Comparison of ENCODE assay signal across 16 mouse cellular contexts in genomic region chr4:151937441-151937840, GRCm38 (mm10). TPM values are rescaled to one million over a fixed set of nuclear protein-coding genes. Genes with fewer than 3 reads are reported as not detected.
DNase-seq lines count a peak whose midpoint lies in the region; ATAC-seq and TF ChIP-seq lines count a peak whose summit lies in the region.
"Had no signal": no experiment of that assay in that cellular context is flagged by ENCODE, and none has a peak within 500 bp of the region (broad histone marks: within the 10 kb centered on the region; RNA-seq: fewer than 3 reads in every experiment).

No protein-coding gene starts in this region.

- no peak for ATAC-seq in liver, postnatal 0 days
- ATAC-seq in forebrain, embryonic 15.5 days (replicated peaks), result no peak
- ATAC-seq: forebrain, embryonic 14.5 days; intestine, embryonic 15.5 days; midbrain, embryonic 15.5 days had no signal

- no peak for TF ChIP-seq POLR2A in thymus, adult 2 months (IDR thresholded peaks at IDR 0.05; ENCODE audit: control insufficient read depth, extremely low read depth, insufficient read depth, low read length, poor library complexity)

- peak overlapping the region; percentile 36 for H3K27ac ChIP-seq in liver, postnatal 0 days (ENCODE audit: low read depth)
- H3K27ac ChIP-seq in thymus, adult 2 months (ENCODE audit: control insufficient read depth, insufficient read depth, low read length), result no peak overlapping the region
- no peak overlapping the region for H3K27ac ChIP-seq in forebrain, embryonic 15.5 days (replicated peaks)
- H3K27ac ChIP-seq: hindbrain, embryonic 13.5 days; intestine, embryonic 15.5 days; midbrain, embryonic 15.5 days had no signal

- H3K36me3 ChIP-seq in liver, postnatal 0 days (replicated peaks; ENCODE audit: insufficient read depth, low read length), result 0 out of 2 replicates have a peak, but pooled peaks cover 3% of the 10 kb centered on the region
- no peaks in the 10 kb centered on the region for H3K36me3 ChIP-seq in thymus, adult 2 months (ENCODE audit: control insufficient read depth, insufficient read depth, low read length)
- no peaks in the 10 kb centered on the region for H3K36me3 ChIP-seq in forebrain, embryonic 15.5 days
- H3K36me3 ChIP-seq: hindbrain, embryonic 13.5 days; intestine, embryonic 15.5 days; midbrain, embryonic 15.5 days had no signal

- H3K4me3 ChIP-seq in liver, postnatal 0 days (ENCODE audit: low read depth, low read length), result no peak overlapping the region
- H3K4me3 ChIP-seq in thymus, adult 2 months (ENCODE audit: control insufficient read depth, insufficient read depth, low read length), result no peak overlapping the region
- H3K4me3 ChIP-seq in forebrain, embryonic 15.5 days, result no peak overlapping the region
- H3K4me3 ChIP-seq: erythroblast, embryonic 14.5 days; hindbrain, embryonic 13.5 days; intestine, embryonic 15.5 days; midbrain, embryonic 15.5 days had no signal

- peak; percentile 47 for DNase-seq in adrenal gland, postnatal 10 days
- no peak for DNase-seq in adrenal gland, postnatal 4 days (ENCODE audit: low spot score in 2 of 2)
- peak; percentile 26 for DNase-seq in ES-CJ7 (ENCODE audit: low read depth, low spot score)
- DNase-seq in kidney, postnatal 10 days, result peak; percentile 71
- peak; percentile 54 for DNase-seq in liver, postnatal 0 days
- no peak for DNase-seq in thymus, adult 2 months
- DNase-seq: cerebellum, adult 8-10 months; heart, postnatal 14 days; thymus, adult 18-20 months had no signal

- no peak overlapping the region for H3K9ac ChIP-seq in liver, postnatal 0 days (replicated peaks)
- no peak overlapping the region for H3K9ac ChIP-seq in forebrain, embryonic 15.5 days (replicated peaks)
- H3K9ac ChIP-seq: intestine, embryonic 15.5 days; midbrain, embryonic 15.5 days had no signal

- no peak overlapping the region for H3K4me2 ChIP-seq in liver, postnatal 0 days (ENCODE audit: low read depth, low read length)
- no peak overlapping the region for H3K4me2 ChIP-seq in forebrain, embryonic 15.5 days (replicated peaks)
- H3K4me2 ChIP-seq: heart, embryonic 11.5 days; hindbrain, embryonic 13.5 days; intestine, embryonic 15.5 days; midbrain, embryonic 15.5 days had no signal

- TF ChIP-seq EP300 in liver, postnatal 0 days (IDR thresholded peaks at IDR 0.05; ENCODE audit: low read depth), result no peak

- WGBS in liver, postnatal 0 days (ENCODE audit: insufficient replicate concordance), result 78% methylated on average over 13 of the region's 13 CpGs
- 95% methylated on average over 13 of the region's 13 CpGs for WGBS in thymus, adult 2 months
- 87% methylated on average over 13 of the region's 13 CpGs for WGBS in forebrain, embryonic 15.5 days

- no peak for TF ChIP-seq CTCF in liver, postnatal 0 days (IDR thresholded peaks at IDR 0.05; ENCODE audit: low read depth)
- TF ChIP-seq CTCF in thymus, adult 2 months (IDR thresholded peaks at IDR 0.05; ENCODE audit: borderline replicate concordance, control insufficient read depth, extremely low read depth, insufficient read depth, low read length, poor library complexity), result no peak

- H3K27me3 ChIP-seq in liver, postnatal 0 days (ENCODE audit: insufficient read depth, low read length), result no peaks in the 10 kb centered on the region
- H3K27me3 ChIP-seq in thymus, adult 2 months (ENCODE audit: control insufficient read depth, insufficient read depth, low read length), result no peaks in the 10 kb centered on the region
- no peaks in the 10 kb centered on the region for H3K27me3 ChIP-seq in forebrain, embryonic 15.5 days
- H3K27me3 ChIP-seq: hindbrain, embryonic 13.5 days; intestine, embryonic 15.5 days; midbrain, embryonic 15.5 days had no signal

- H3K4me1 ChIP-seq in liver, postnatal 0 days (ENCODE audit: insufficient read depth), result peaks cover 30% of the 10 kb centered on the region
- H3K4me1 ChIP-seq in thymus, adult 2 months (replicated peaks; ENCODE audit: control insufficient read depth, insufficient read depth, low read length), result peaks cover 15% of the 10 kb centered on the region
- H3K4me1 ChIP-seq in forebrain, embryonic 15.5 days, result peaks cover 20% of the 10 kb centered on the region

- H3K9me3 ChIP-seq in liver, postnatal 0 days (ENCODE audit: low read length), result no peaks in the 10 kb centered on the region
- no peaks in the 10 kb centered on the region for H3K9me3 ChIP-seq in forebrain, embryonic 15.5 days
- H3K9me3 ChIP-seq: hindbrain, embryonic 13.5 days; intestine, embryonic 15.5 days; midbrain, embryonic 15.5 days had no signal

RNA-seq across cellular contexts. Expression of gene Dnajc11, which starts 4.0 kb away (rescaled TPM):
- total RNA-seq in adrenal gland, postnatal 10 days (2021), result 100 to 1,000 TPM in 1 of 2 experiments, 10 to 100 TPM in 1; 99.3 to 120 TPM
- 10 to 100 TPM; 86.2 to 94.5 TPM for total RNA-seq in adrenal gland, postnatal 4 days (2021)
- polyA plus RNA-seq in liver, postnatal 0 days (2015; fragmentation: Nextera tagmentation; extraction: Ambion mirVana), result 28.8 and 29.2 TPM in 2 replicates
- polyA plus RNA-seq in thymus, adult 2 months (2012; rRNA removed), result 61.4 and 67.0 TPM in 2 replicates
- polyA plus RNA-seq in forebrain, embryonic 15.5 days (2015; fragmentation: Nextera tagmentation; extraction: Ambion mirVana), result 81.1 and 82.4 TPM in 2 replicates

RNA-seq across cellular contexts. Expression of gene Thap3, which starts 51.4 kb away (rescaled TPM):
- 10 to 100 TPM; 15.3 to 27.0 TPM for total RNA-seq in adrenal gland, postnatal 10 days (2021)
- total RNA-seq in adrenal gland, postnatal 4 days (2021), result 10 to 100 TPM; 35.6 to 41.8 TPM
- 5.7 and 6.8 TPM in 2 replicates for polyA plus RNA-seq in liver, postnatal 0 days (2015; fragmentation: Nextera tagmentation; extraction: Ambion mirVana)
- 71.0 and 72.0 TPM in 2 replicates for polyA plus RNA-seq in thymus, adult 2 months (2012; rRNA removed)
- 41.4 and 41.6 TPM in 2 replicates for polyA plus RNA-seq in forebrain, embryonic 15.5 days (2015; fragmentation: Nextera tagmentation; extraction: Ambion mirVana)

RNA-seq across cellular contexts. Expression of gene Phf13, which starts 58.6 kb away (rescaled TPM):
- total RNA-seq in adrenal gland, postnatal 10 days (2021), result 10 to 100 TPM; 16.4 to 17.8 TPM
- 10 to 100 TPM; 24.8 to 28.0 TPM for total RNA-seq in adrenal gland, postnatal 4 days (2021)
- 3.6 and 4.1 TPM in 2 replicates for polyA plus RNA-seq in liver, postnatal 0 days (2015; fragmentation: Nextera tagmentation; extraction: Ambion mirVana)
- 9.6 and 11.4 TPM in 2 replicates for polyA plus RNA-seq in thymus, adult 2 months (2012; rRNA removed)
- polyA plus RNA-seq in forebrain, embryonic 15.5 days (2015; fragmentation: Nextera tagmentation; extraction: Ambion mirVana), result 19.5 and 21.8 TPM in 2 replicates

Comparison
In these comparisons a context has a peak if more than half of its experiments do, and no peak if none do; other contexts are left out.
1. DNase-seq: peak in adrenal gland, postnatal 10 days (single experiment), ES-CJ7 (single experiment), kidney, postnatal 10 days (single experiment) and liver, postnatal 0 days (single experiment); none in adrenal gland, postnatal 4 days (0 of 2) and thymus, adult 2 months (single experiment).